Mouse (Mus musculus): Measurements from ENCODE around the gene Tmem145. TPM values are rescaled to one million over a fixed set of nuclear protein-coding genes. Genes with fewer than 3 reads are reported as not detected.
"Not testable (repeated sequence)": the region's sequence is repeated elsewhere in the genome, so short reads cannot be mapped to it uniquely, and the experiment has no call there.

The Tmem145 gene
- polyA plus RNA-seq, 1 experiment from 2014 or later: 0.11 TPM

- Histone ChIP-seq H3K36me3 (peaks cover 3% of the 10 kb centered on the region; the same call in 1 of the 2 replicates), H3K9ac (peak overlapping the region; percentile 79), H3K4me3 (peak overlapping the region; percentile 71), H3K27me3 (replicated peaks) (peaks cover 60% of the 10 kb centered on the region), H3K4me1 (peaks cover 30% of the 10 kb centered on the region), H3K4me2 (peak overlapping the region; percentile 97), H3K9me3 (no peaks in the 10 kb centered on the region), H3K27ac (replicated peaks) (no peak overlapping the region)
- 2% methylated on average over 51 of the region's 51 CpGs for WGBS
- no peak for ATAC-seq (ENCODE audit: extremely low read depth, insufficient number of reproducible peaks, low FRiP score, low TSS enrichment)
Measured at GRCm38 (mm10) chr7:25314606-25315305, 8.8 kb downstream of the Tmem145 start.

DNA sequence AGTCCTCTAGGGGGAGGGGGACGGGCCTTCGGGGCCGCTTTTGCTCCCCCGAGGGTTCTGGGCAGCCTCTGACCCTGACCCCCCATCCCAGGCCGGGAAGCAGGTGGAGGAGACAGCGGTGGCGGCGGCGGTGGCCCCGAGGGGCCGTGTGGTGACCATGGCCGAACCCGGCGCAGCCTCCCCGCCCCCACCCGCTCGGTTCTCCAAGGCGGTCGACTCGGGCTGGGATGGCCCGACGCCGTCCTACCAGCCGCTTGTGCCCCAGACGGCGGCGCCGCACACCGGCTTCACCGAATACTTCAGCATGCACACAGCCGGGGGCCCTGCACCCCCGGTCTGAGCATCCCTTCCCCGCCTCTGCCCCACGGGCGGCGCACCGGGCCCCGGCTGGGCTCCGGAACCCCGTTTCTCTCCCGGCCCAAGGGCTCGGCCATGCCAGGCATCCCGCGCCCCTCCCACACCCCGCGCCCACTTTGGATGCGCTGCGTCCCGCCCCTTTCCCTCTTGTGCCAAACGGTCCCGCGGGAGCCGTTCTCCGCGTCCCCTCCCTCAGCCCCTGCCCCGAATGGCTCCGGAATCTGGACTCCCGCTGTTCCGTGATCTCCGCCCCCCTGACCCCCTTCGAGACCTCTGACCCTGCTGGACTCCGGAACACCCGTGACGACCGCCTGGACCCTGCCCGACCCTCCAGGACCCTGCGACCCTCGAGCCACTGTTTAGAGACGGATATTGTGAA, 9.6 kb downstream of the Tmem145 start:
- Histone ChIP-seq H3K9me3 (no peaks in the 10 kb centered on the region), H3K4me1 (peaks cover 30% of the 10 kb centered on the region), H3K36me3 (peaks cover 3% of the 10 kb centered on the region; the same call in 1 of the 2 replicates), H3K4me2 (peak overlapping the region; percentile 97), H3K9ac (peak overlapping the region; percentile 79), H3K4me3 (peak overlapping the region; percentile 71), H3K27ac (replicated peaks) (no peak overlapping the region), H3K27me3 (replicated peaks) (peaks cover 55% of the 10 kb centered on the region)
- no peak for ATAC-seq (ENCODE audit: extremely low read depth, insufficient number of reproducible peaks, low FRiP score, low TSS enrichment)
- WGBS: 1% methylated on average over 69 of the region's 69 CpGs

GRCm38 (mm10) chr7:25316532-25317445, 10.9 kb downstream of the Tmem145 start, which contains the start of gene Megf8:
Megf8 (plus strand) TSS chr7:25317164.
- H3K4me1 ChIP-seq: peaks cover 34% of the 10 kb centered on the region
- peak within 1 kb of the TSS; percentile 71 for H3K4me3 ChIP-seq
- peak within 1 kb of the TSS; percentile 97 for H3K4me2 ChIP-seq
- H3K36me3 ChIP-seq: peaks cover 3% of the 10 kb centered on the region; the same call in 1 of the 2 replicates
- H3K27me3 ChIP-seq (replicated peaks): peaks cover 45% of the 10 kb centered on the region
- H3K27ac ChIP-seq (replicated peaks): peak within 1 kb of the TSS; percentile 82
- ATAC-seq (ENCODE audit: extremely low read depth, insufficient number of reproducible peaks, low FRiP score, low TSS enrichment): peak; percentile 95
- peak within 1 kb of the TSS; percentile 84 for H3K9ac ChIP-seq
- no peaks in the 10 kb centered on the region for H3K9me3 ChIP-seq
- WGBS: 1% methylated on average over 51 of the region's 52 CpGs

GRCm38 (mm10) chr7:25317446-25317999, 11.6 kb downstream of the Tmem145 start:
- Histone ChIP-seq H3K9ac (peak overlapping the region; percentile 84), H3K4me2 (peak overlapping the region; percentile 97), H3K27me3 (replicated peaks) (peaks cover 37% of the 10 kb centered on the region), H3K4me3 (peak overlapping the region; percentile 71), H3K4me1 (peaks cover 39% of the 10 kb centered on the region), H3K36me3 (peaks cover 3% of the 10 kb centered on the region; the same call in 1 of the 2 replicates), H3K9me3 (no peaks in the 10 kb centered on the region), H3K27ac (replicated peaks) (peak overlapping the region; percentile 82)
- WGBS: 14% methylated on average over 21 of the region's 21 CpGs
- no peak for ATAC-seq (ENCODE audit: extremely low read depth, insufficient number of reproducible peaks, low FRiP score, low TSS enrichment)

- H3K4me1 ChIP-seq: peaks cover 22% of the 10 kb centered on the region
- H3K4me3 ChIP-seq: peak overlapping the region; percentile 22
- H3K9me3 ChIP-seq: no peaks in the 10 kb centered on the region
- 9% methylated on average over 6 of the region's 6 CpGs for WGBS
- H3K27ac ChIP-seq (replicated peaks): peak overlapping the region; percentile 84
- peak overlapping the region; percentile 58 for H3K4me2 ChIP-seq
- peak overlapping the region; percentile 65 for H3K9ac ChIP-seq
- H3K27me3 ChIP-seq (replicated peaks): no peaks in the 10 kb centered on the region
- ATAC-seq (ENCODE audit: extremely low read depth, insufficient number of reproducible peaks, low FRiP score, low TSS enrichment): peak; percentile 39; the same call in 1 of the 2 replicates
- peaks cover 8% of the 10 kb centered on the region; the same call in 1 of the 2 replicates for H3K36me3 ChIP-seq
Measured at GRCm38 (mm10) chr7:25322058-25322484, 16.2 kb downstream of the Tmem145 start.

- no peaks in the 10 kb centered on the region for H3K9me3 ChIP-seq
- no peak overlapping the region for H3K4me3 ChIP-seq
- H3K4me2 ChIP-seq: no peak overlapping the region
- H3K27ac ChIP-seq (replicated peaks): no peak overlapping the region
- H3K36me3 ChIP-seq: peaks cover 11% of the 10 kb centered on the region; the same call in 1 of the 2 replicates
- H3K9ac ChIP-seq: no peak overlapping the region
- WGBS: 92% methylated on average over 2 of the region's 2 CpGs
- peaks cover 12% of the 10 kb centered on the region for H3K4me1 ChIP-seq
- no peak for ATAC-seq (ENCODE audit: extremely low read depth, insufficient number of reproducible peaks, low FRiP score, low TSS enrichment)
- no peaks in the 10 kb centered on the region for H3K27me3 ChIP-seq (replicated peaks)
Measured at GRCm38 (mm10) chr7:25323219-25323618, 17.3 kb downstream of the Tmem145 start.

- H3K4me3 ChIP-seq; H3K9me3 ChIP-seq; ATAC-seq (ENCODE audit: extremely low read depth, insufficient number of reproducible peaks, low FRiP score, low TSS enrichment); H3K27ac ChIP-seq (replicated peaks); H3K27me3 ChIP-seq (replicated peaks); H3K4me2 ChIP-seq; H3K9ac ChIP-seq: not testable (repeated sequence)
- peaks cover 20% of the 10 kb centered on the region for H3K36me3 ChIP-seq
- peaks cover 12% of the 10 kb centered on the region for H3K4me1 ChIP-seq
- WGBS: 83% methylated on average over 6 of the region's 6 CpGs
Measured at GRCm38 (mm10) chr7:25325431-25325830, 19.5 kb downstream of the Tmem145 start.

DNA sequence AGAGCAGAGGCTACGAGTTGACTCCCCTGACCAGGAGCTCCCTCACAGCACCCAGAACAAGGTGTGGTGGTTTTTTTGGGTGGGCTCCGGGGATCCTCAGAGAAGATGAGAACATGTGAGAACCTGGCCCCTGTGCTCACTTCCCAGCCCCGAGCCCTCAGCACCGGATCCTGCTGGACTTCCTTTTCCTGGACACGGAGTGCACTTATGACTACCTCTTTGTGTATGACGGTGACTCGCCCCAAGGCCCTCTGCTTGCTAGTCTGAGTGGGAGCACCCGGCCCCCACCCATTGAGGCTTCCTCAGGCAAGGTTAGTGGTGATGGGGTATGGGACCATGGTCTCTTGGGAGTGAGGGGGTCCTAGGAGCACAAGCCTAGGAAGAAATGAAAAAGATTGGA, 20.3 kb downstream of the Tmem145 start:
- H3K4me3 ChIP-seq: no peak overlapping the region
- no peaks in the 10 kb centered on the region for H3K27me3 ChIP-seq (replicated peaks)
- ATAC-seq (ENCODE audit: extremely low read depth, insufficient number of reproducible peaks, low FRiP score, low TSS enrichment): no peak
- H3K9me3 ChIP-seq: no peaks in the 10 kb centered on the region
- H3K4me1 ChIP-seq: peaks cover 12% of the 10 kb centered on the region
- H3K4me2 ChIP-seq: no peak overlapping the region
- H3K27ac ChIP-seq (replicated peaks): no peak overlapping the region
- no peak overlapping the region for H3K9ac ChIP-seq
- 75% methylated on average over 8 of the region's 8 CpGs for WGBS
- peaks cover 28% of the 10 kb centered on the region for H3K36me3 ChIP-seq

GRCm38 (mm10) chr7:25333596-25334307, 27.8 kb downstream of the Tmem145 start:
- 0 out of 2 replicates have a peak, but pooled peaks have one; percentile 16 for ATAC-seq (ENCODE audit: extremely low read depth, insufficient number of reproducible peaks, low FRiP score, low TSS enrichment)
- Histone ChIP-seq H3K27ac (replicated peaks) (no peak overlapping the region), H3K9ac (no peak overlapping the region), H3K27me3 (replicated peaks) (no peaks in the 10 kb centered on the region), H3K4me3 (no peak overlapping the region), H3K4me1 (no peaks in the 10 kb centered on the region; the same call in 1 of the 2 replicates), H3K36me3 (peaks cover 64% of the 10 kb centered on the region), H3K9me3 (no peaks in the 10 kb centered on the region), H3K4me2 (no peak overlapping the region)
- WGBS: 39% methylated on average over 16 of the region's 16 CpGs

- no peak overlapping the region for H3K9ac ChIP-seq
- H3K36me3 ChIP-seq: peaks cover 68% of the 10 kb centered on the region
- ATAC-seq (ENCODE audit: extremely low read depth, insufficient number of reproducible peaks, low FRiP score, low TSS enrichment): no peak
- H3K27ac ChIP-seq (replicated peaks): no peak overlapping the region
- WGBS: 72% methylated on average over 12 of the region's 12 CpGs
- H3K4me2 ChIP-seq: no peak overlapping the region
- H3K4me3 ChIP-seq: no peak overlapping the region
- no peaks in the 10 kb centered on the region for H3K27me3 ChIP-seq (replicated peaks)
- no peaks in the 10 kb centered on the region for H3K9me3 ChIP-seq
- no peaks in the 10 kb centered on the region; the same call in 1 of the 2 replicates for H3K4me1 ChIP-seq
Measured at GRCm38 (mm10) chr7:25334472-25334871, 28.6 kb downstream of the Tmem145 start.
